Mouse (Mus musculus) frontal cortex, adult (tissue): ENCODE measurements at regions not wholly inside any gene's neighbourhood (a gene's known extent, or its start where the extent isn't known, plus 50 kb on each side); places are given as distances from the start of the nearest gene placed in this dataset.

Experiments
- ATAC-seq: cut with Nextera tagmentation; 2 replicates; pipeline ENCODE4 v1.9.2; 2017; ENCODE audit warnings: mild to moderate bottlenecking, moderate library complexity, mixed read lengths; ENCODE audit not compliant: low TSS enrichment

- ATAC-seq: no peak
These were observed 86.5 kb upstream of the Serbp1 start for GRCm38 (mm10) chr6:67151515-67151914.

DNA sequence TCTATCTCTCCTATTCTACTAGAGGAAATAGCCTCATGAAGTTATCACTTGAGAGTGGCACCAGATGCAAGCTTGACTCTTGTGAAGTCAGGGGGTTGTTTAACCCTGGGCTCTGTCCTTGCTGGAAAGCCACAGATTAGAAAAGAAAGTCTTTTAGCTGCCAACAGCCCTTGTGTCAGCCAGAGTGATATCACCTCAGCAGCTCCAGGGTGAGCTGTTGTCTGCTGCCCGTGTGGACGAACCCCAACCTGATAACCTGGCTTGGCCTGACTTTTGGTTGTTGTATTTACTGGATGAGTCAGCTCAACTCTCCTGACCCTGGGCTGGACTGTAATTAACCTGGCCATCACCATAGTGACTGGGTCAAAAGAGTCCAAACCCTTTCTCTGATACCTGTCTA is 88.6 kb upstream of the Serbp1 start:
- no peak for ATAC-seq

DNA sequence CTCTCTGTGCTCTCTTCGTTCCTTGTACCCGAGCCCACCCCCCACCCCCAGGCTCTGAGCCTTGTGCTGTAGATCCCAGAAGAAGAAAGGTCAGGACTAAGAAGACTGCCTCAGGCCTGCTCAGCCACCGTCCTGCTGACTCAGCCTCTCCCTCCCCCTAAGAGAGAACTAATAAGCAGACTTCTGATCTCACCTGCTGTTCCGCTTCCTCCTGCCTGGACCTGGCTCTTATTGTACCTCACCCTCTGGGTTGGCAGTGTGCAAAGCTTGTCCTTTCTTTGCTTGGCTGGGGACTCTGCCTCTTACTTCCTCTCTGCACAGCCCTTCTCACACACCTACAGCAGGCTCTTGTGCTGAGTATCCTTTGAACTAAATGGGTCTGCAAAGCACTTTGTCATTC is 91.3 kb upstream of the Serbp1 start:
- no peak for ATAC-seq

DNA sequence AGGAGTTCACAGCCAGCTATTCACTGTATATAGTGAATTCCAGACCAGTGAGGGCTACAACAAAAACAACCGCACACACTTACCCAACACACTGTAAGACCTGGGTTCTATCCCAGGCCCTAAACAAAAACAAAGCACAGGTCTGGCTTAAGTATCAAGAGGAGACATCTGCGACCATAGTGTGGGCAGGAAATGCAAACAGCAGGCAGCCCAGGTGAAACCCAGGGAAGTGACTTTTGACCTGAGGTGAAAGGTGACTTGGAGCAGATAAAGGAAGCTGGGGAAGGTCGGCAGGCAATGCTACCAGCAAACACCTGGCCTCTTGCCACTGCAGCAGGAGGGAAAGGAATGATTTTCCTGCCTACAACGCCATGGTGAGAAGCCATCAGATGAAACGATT is 92.0 kb upstream of the Serbp1 start:
- no peak for ATAC-seq

- ATAC-seq: no peak
These were observed 92.8 kb upstream of the Serbp1 start for GRCm38 (mm10) chr6:67144946-67145716.

GRCm38 (mm10) chr6:67142179-67142578 is 95.8 kb upstream of the Serbp1 start:
- no peak for ATAC-seq

GRCm38 (mm10) chr6:67140645-67141250 is 97.2 kb upstream of the Serbp1 start:
- no peak for ATAC-seq

DNA sequence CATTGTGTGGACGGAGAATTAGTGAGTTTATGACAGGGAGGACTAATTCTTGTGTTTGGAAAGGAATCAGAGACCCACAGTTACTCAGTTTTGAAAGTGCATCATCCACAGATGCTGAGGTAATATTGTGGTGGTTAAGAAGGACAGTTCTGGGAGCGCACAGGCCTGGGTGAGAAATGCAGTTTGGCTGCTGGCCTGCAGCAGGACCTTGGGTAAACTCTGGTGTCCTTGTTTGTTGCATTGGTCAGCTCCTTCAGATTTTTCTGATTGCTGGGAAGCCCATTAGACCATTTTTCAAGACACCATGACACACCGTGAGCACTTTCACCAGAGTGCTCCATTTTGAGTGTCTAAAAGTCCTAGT is 99.0 kb upstream of the Serbp1 start:
- ATAC-seq: no peak

DNA sequence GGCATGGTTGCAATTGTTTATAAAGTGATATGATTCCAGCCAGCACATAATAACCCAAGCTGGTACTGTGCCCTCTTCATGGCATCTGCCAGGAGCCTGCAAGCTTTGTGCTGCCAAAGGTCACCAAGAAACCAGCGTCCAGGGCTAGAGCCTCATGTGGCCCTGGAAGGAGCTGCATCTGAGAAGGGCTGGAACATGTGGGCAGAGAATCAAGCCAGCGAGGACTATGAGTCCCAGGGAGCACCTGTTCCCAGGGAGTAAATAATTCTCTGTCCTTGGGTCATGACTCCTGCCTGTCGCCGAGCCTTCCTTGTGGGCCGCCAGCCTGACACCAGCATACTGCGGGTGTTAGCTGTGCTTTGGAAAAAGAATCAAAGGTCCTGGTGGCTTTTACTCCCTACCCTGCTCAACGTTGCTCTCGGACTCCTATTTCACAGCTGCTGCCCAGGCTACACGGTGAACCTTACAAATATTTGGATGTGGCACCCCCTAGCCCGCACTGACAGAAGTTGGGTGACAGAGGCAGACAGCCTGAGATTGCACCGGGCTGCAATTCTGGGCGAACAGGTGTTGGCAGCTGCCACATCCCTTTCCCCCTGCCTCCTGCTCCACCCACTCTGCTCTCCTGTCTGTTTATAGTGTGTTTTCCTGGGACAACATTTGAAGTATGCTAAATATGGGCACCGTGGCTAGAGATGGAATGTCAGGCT is 99.5 kb upstream of the Serbp1 start:
- ATAC-seq: peak; percentile 36; the same call in 1 of the 2 replicates

DNA sequence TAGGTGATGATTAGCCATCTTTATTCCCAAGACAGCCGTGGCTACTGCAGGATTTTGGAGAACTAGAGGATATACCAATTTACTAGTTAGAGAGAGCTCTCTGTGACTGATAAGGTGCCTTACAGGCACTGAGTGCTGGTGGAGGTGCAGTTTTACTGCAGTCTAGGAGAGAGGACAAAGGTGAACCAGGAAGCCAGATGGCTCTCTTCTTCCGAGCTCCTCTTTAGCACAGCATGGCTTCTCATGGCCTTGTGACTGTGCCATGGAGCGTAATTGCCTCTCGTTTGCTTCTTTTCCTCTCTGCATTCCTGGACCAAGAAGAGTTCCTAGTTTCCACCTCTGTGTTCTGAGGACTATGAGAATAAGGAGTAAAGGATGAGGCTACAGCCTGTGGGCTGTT is 100.2 kb upstream of the Gadd45a start:
- ATAC-seq: no peak

GRCm38 (mm10) chr6:67134915-67135314 is 97.7 kb upstream of the Gadd45a start:
- peak; percentile 94 for ATAC-seq

DNA sequence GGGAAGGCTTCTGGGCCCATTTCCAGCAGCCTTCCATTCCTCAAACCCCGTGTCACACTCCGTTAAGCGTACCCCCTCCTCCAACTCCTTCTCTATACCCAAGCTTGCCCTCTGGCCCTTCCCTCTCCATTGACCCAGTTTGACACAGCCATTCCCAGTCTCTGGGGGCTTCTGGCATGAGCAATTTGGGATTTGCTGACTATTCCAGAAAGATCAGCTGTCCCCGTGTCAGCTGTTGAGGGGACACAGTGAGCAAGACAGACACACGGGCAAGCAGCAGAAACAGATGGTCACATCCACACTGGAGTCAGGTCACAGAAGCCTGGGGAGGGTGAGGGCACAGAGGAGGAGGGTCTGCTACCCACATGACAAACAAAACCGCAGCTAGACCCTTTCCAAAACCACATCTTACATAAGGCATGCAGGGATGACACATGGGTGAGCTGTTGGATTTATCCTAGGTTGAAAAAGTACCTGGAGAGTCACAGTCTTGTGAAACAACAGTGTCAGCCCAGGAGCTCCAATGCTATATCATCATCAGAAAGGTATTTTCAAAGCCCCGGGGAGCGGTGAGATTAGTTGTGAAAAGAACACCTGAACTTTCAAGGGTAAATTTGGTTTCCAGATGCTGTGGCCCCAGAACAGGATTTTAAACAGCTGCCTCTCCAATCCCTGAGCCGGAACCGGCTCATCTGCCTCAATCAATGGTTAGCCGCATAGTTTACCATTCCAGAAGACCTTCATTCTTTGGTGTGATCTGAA is 93.5 kb upstream of the Gadd45a start:
- ATAC-seq: no peak

GRCm38 (mm10) chr6:67129626-67130025 is 92.4 kb upstream of the Gadd45a start:
- peak; percentile 58 for ATAC-seq

GRCm38 (mm10) chr6:67128503-67129463 is 91.5 kb upstream of the Gadd45a start:
- ATAC-seq: peak; percentile 84

- ATAC-seq: no peak
These were observed 90.5 kb upstream of the Gadd45a start for GRCm38 (mm10) chr6:67127727-67128126.

DNA sequence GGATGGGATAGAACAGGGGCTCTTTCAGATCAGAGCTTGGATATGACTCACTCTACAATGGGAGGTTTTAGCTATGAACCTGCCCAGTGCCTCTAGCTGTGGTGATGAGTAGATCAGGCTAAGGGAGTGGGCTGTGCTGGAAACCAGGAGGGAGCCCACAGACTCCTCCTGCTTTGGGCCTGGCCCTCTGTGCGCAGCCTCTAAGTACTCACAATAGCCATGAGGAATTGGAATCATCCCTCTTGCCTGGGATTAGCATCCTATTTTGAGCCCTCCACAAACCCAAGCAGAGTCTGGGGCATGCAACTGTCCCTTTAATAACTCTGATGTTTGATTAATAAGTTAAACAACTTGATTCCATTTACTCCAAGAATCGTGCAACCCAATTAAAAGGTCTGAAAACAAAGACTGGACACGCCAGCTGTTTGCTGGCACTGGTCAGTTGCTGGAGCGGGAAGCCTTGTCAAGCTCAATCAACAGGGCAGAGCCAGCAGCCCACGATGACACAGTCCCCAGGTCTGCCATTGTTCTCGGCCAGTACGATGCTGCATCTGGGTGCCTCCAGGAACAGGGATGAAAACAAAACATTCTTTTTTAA is 88.6 kb upstream of the Gadd45a start:
- no peak for ATAC-seq

DNA sequence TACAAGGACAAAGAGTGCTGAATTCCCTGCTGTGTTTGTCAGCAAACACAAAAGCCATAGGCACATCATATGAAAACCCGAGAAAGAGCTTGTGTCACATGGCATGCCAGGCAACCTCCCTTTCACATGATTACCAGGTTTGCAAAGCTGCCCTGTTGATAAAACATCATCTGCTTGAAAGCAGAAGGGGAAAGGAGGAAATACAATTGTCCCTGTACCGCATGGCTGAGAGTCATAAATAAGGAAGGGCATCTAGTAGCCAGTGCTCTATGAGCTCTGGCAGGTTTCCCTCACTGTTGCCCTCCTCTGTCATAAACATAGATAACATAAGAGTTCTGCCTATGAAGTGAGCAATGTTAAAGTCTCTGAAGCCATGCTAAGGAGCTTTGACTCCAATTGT is 86.8 kb upstream of the Gadd45a start:
- ATAC-seq: no peak

DNA sequence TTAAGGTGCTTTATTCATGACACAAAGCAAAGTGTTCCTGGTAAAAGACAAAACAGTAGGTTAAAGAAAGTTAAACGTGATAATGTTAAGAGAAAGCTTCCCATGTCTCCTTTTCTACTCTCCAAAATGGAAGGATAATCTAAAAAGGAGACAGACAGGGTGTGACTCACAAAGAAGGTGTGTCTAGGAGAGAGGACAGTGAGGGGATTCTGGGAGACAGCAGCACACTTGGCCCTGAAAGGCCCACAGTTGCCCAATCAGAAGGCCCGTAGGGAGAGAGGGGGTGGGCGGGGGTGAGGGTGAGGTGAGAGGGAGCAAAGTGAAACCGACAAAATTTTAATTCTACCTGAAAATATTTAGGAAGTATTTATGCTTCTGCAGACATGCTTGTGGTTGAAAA is 85.8 kb upstream of the Gadd45a start:
- ATAC-seq: no peak

GRCm38 (mm10) chr6:67116306-67116705 is 79.0 kb upstream of the Gadd45a start:
- no peak for ATAC-seq

GRCm38 (mm10) chr6:67115505-67116303 is 78.4 kb upstream of the Gadd45a start:
- no peak for ATAC-seq
